1 mouse cellular context compared by ENCODE assay signal in genomic region chr11:23954323-23954722, GRCm38 (mm10).
TF ChIP-seq lines count a peak whose summit lies in the region.

No protein-coding gene starts in this region.

TF ChIP-seq in MEL, 35 proteins besides CTCF, POLR2A, EP300 and RAD21 (continued from another document):
- no peak for TF ChIP-seq MAFK (IDR thresholded peaks at IDR 0.05; ENCODE audit: borderline replicate concordance, low read depth, low read length)
